ENCODE assay signal across 8 mouse cellular contexts in the genomic region with DNA sequence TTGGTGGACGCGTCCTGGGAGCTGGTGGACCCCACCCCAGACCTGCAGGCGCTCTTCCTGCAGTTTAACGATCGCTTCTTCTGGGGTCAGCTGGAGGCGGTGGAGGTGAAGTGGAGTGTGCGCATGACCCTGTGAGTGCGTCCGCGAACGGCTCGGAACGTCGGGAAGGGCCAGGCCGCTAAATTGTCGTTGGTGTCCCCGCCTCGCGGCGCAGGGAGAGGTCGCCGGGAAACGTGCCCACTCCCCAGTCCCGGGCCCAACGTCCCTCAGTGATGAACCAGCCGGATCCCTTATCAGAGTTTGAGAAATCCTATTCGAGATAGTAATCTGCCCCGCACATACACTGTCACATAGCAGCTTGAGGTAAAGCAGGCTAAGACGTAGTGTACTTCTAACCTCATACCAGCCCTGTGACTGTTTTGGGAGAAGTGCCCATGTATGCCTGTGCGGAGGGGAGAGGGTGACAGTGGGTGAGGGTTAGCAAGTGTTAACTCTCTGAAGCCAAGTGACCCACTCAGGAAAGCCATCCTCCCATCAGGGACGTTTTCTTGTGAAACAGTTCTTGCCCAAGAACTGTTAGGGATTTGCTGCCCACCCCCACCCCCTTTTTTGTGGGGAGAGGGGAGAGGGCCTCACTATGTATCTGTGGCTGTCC. TPM values are rescaled to one million over a fixed set of nuclear protein-coding genes. Genes with fewer than 3 reads are reported as not detected.
DNase-seq lines count a peak whose midpoint lies in the region; ATAC-seq and TF ChIP-seq lines count a peak whose summit lies in the region.

No protein-coding gene starts in this region.

- ATAC-seq in lung, embryonic 14.5 days (ENCODE audit: insufficient read depth), result no peak
- no peak for ATAC-seq in hindbrain, embryonic 14.5 days (ENCODE audit: low FRiP score)
- 0 out of 2 replicates have a peak, but pooled peaks have one; percentile 5 for ATAC-seq in midbrain, embryonic 15.5 days (replicated peaks)

- no peak for TF ChIP-seq CTCF in lung, embryonic 14.5 days (IDR thresholded peaks at IDR 0.05; ENCODE audit: low read depth)
- TF ChIP-seq CTCF in cortical plate, adult 2 months (IDR thresholded peaks at IDR 0.05; ENCODE audit: extremely low read depth, insufficient read depth, low read length), result no peak

- H3K4me1 ChIP-seq in lung, embryonic 14.5 days (ENCODE audit: insufficient read depth), result peaks cover 7% of the 10 kb centered on the region
- peaks cover 12% of the 10 kb centered on the region for H3K4me1 ChIP-seq in cortical plate, adult 2 months (ENCODE audit: control insufficient read depth, insufficient read depth, low read length)
- H3K4me1 ChIP-seq in hindbrain, embryonic 14.5 days (replicated peaks; ENCODE audit: control insufficient read depth, insufficient read depth, low read length), result peaks cover 19% of the 10 kb centered on the region
- H3K4me1 ChIP-seq in midbrain, embryonic 15.5 days, result peaks cover 44% of the 10 kb centered on the region

- no peaks in the 10 kb centered on the region for H3K27me3 ChIP-seq in lung, embryonic 14.5 days (ENCODE audit: insufficient read depth, low read length)
- H3K27me3 ChIP-seq in hindbrain, embryonic 14.5 days (ENCODE audit: control insufficient read depth, insufficient read depth, low read length), result no peaks in the 10 kb centered on the region
- H3K27me3 ChIP-seq in midbrain, embryonic 15.5 days (replicated peaks), result no peaks in the 10 kb centered on the region

- DNase-seq in lung, embryonic 14.5 days, result no peak
- DNase-seq in lung, postnatal 10 days, result no peak
- DNase-seq in hindbrain, embryonic 14.5 days (ENCODE audit: low spot score), result no peak
- DNase-seq in thymus, postnatal 36 days, result no peak
- DNase-seq in right cerebral cortex, postnatal 36 days (ENCODE audit: low spot score in 2 of 2), result no peak
- no peak for DNase-seq in ovary, postnatal 36 days (ENCODE audit: low spot score)

- no peak for TF ChIP-seq POLR2A in cortical plate, adult 2 months (IDR thresholded peaks at IDR 0.05; ENCODE audit: extremely low read depth, insufficient read depth, low read length)

- no peaks in the 10 kb centered on the region for H3K9me3 ChIP-seq in lung, embryonic 14.5 days (ENCODE audit: low read depth, low read length)
- no peaks in the 10 kb centered on the region for H3K9me3 ChIP-seq in hindbrain, embryonic 14.5 days (ENCODE audit: control insufficient read depth, low read length)
- no peaks in the 10 kb centered on the region for H3K9me3 ChIP-seq in midbrain, embryonic 15.5 days

- peak overlapping the region; percentile 92 for H3K4me3 ChIP-seq in lung, embryonic 14.5 days (ENCODE audit: low read depth, low read length)
- peak overlapping the region; percentile 92 for H3K4me3 ChIP-seq in cortical plate, adult 2 months (ENCODE audit: insufficient read depth, low read length)
- H3K4me3 ChIP-seq in hindbrain, embryonic 14.5 days (replicated peaks; ENCODE audit: low read length), result peak overlapping the region; percentile 97
- peak overlapping the region; percentile 95 for H3K4me3 ChIP-seq in midbrain, embryonic 15.5 days

- WGBS in lung, embryonic 14.5 days, result 4% methylated on average over 31 of the region's 31 CpGs
- 8% methylated on average over 31 of the region's 31 CpGs for WGBS in hindbrain, embryonic 14.5 days
- WGBS in midbrain, embryonic 15.5 days, result 8% methylated on average over 31 of the region's 31 CpGs

- peak overlapping the region; percentile 79 for H3K9ac ChIP-seq in lung, embryonic 14.5 days
- peak overlapping the region; percentile 86 for H3K9ac ChIP-seq in hindbrain, embryonic 14.5 days
- H3K9ac ChIP-seq in midbrain, embryonic 15.5 days, result peak overlapping the region; percentile 83

- peak overlapping the region; percentile 98 for H3K4me2 ChIP-seq in lung, embryonic 14.5 days
- H3K4me2 ChIP-seq in hindbrain, embryonic 14.5 days (replicated peaks), result peak overlapping the region; percentile 93
- H3K4me2 ChIP-seq in midbrain, embryonic 15.5 days, result peak overlapping the region; percentile 94

- peaks cover 58% of the 10 kb centered on the region for H3K36me3 ChIP-seq in lung, embryonic 14.5 days (ENCODE audit: insufficient read depth)
- peaks cover 62% of the 10 kb centered on the region for H3K36me3 ChIP-seq in hindbrain, embryonic 14.5 days (replicated peaks; ENCODE audit: control insufficient read depth, insufficient read depth)
- H3K36me3 ChIP-seq in midbrain, embryonic 15.5 days (replicated peaks), result peaks cover 39% of the 10 kb centered on the region

- H3K27ac ChIP-seq in lung, embryonic 14.5 days (ENCODE audit: low read depth), result no peak overlapping the region
- H3K27ac ChIP-seq in cortical plate, adult 2 months (ENCODE audit: insufficient read depth, low read length), result no peak overlapping the region
- peak overlapping the region; percentile 80 for H3K27ac ChIP-seq in hindbrain, embryonic 14.5 days
- peak overlapping the region; percentile 86 for H3K27ac ChIP-seq in midbrain, embryonic 15.5 days

RNA-seq across cellular contexts. Expression of a gene that starts 0.7 kb away (rescaled TPM):
- 9.5 and 10.1 TPM in 2 replicates for polyA plus RNA-seq in lung, embryonic 14.5 days (2014; fragmentation: Nextera tagmentation; extraction: Ambion mirVana)
- 16.3 and 17.3 TPM in 2 replicates for polyA plus RNA-seq in cortical plate, adult 2 months (2012; rRNA removed)
- polyA plus RNA-seq in hindbrain, embryonic 14.5 days (2014; fragmentation: Nextera tagmentation; extraction: Ambion mirVana), result 8.2 and 9.3 TPM in 2 replicates
- 10.4 and 10.7 TPM in 2 replicates for polyA plus RNA-seq in midbrain, embryonic 15.5 days (2015; fragmentation: Nextera tagmentation; extraction: Ambion mirVana)

RNA-seq across cellular contexts. Expression of a gene that starts 0.9 kb away (rescaled TPM):
- 8.9 and 9.8 TPM in 2 replicates for polyA plus RNA-seq in lung, embryonic 14.5 days (2014; fragmentation: Nextera tagmentation; extraction: Ambion mirVana)
- 14.6 and 16.3 TPM in 2 replicates for polyA plus RNA-seq in cortical plate, adult 2 months (2012; rRNA removed)
- 14.7 and 14.8 TPM in 2 replicates for polyA plus RNA-seq in hindbrain, embryonic 14.5 days (2014; fragmentation: Nextera tagmentation; extraction: Ambion mirVana)
- polyA plus RNA-seq in midbrain, embryonic 15.5 days (2015; fragmentation: Nextera tagmentation; extraction: Ambion mirVana), result 15.5 and 16.3 TPM in 2 replicates

RNA-seq across cellular contexts. Expression of a gene that starts 35.5 kb away (rescaled TPM):
- polyA plus RNA-seq in lung, embryonic 14.5 days (2014; fragmentation: Nextera tagmentation; extraction: Ambion mirVana), result 43.5 and 44.5 TPM in 2 replicates
- 16.7 and 17.1 TPM in 2 replicates for polyA plus RNA-seq in cortical plate, adult 2 months (2012; rRNA removed)
- polyA plus RNA-seq in hindbrain, embryonic 14.5 days (2014; fragmentation: Nextera tagmentation; extraction: Ambion mirVana), result 18.4 and 21.0 TPM in 2 replicates
- 27.4 and 28.3 TPM in 2 replicates for polyA plus RNA-seq in midbrain, embryonic 15.5 days (2015; fragmentation: Nextera tagmentation; extraction: Ambion mirVana)

RNA-seq across cellular contexts. Expression of a gene that starts 35.5 kb away (rescaled TPM):
- 115 and 118 TPM in 2 replicates for polyA plus RNA-seq in lung, embryonic 14.5 days (2014; fragmentation: Nextera tagmentation; extraction: Ambion mirVana)
- polyA plus RNA-seq in cortical plate, adult 2 months (2012; rRNA removed), result 87.9 and 95.0 TPM in 2 replicates
- 72.3 and 80.2 TPM in 2 replicates for polyA plus RNA-seq in hindbrain, embryonic 14.5 days (2014; fragmentation: Nextera tagmentation; extraction: Ambion mirVana)
- polyA plus RNA-seq in midbrain, embryonic 15.5 days (2015; fragmentation: Nextera tagmentation; extraction: Ambion mirVana), result 77.5 and 83.9 TPM in 2 replicates

RNA-seq across cellular contexts. Expression of a gene that starts 50.7 kb away (rescaled TPM):
- 14.4 and 16.2 TPM in 2 replicates for polyA plus RNA-seq in lung, embryonic 14.5 days (2014; fragmentation: Nextera tagmentation; extraction: Ambion mirVana)
- polyA plus RNA-seq in cortical plate, adult 2 months (2012; rRNA removed), result 59.4 and 62.0 TPM in 2 replicates
- 21.1 and 22.9 TPM in 2 replicates for polyA plus RNA-seq in hindbrain, embryonic 14.5 days (2014; fragmentation: Nextera tagmentation; extraction: Ambion mirVana)
- polyA plus RNA-seq in midbrain, embryonic 15.5 days (2015; fragmentation: Nextera tagmentation; extraction: Ambion mirVana), result 17.8 and 18.1 TPM in 2 replicates

Comparison
In these comparisons a context has a peak if more than half of its experiments do, and no peak if none do; other contexts are left out.
1. H3K27ac ChIP-seq: peak in hindbrain, embryonic 14.5 days (single experiment) and midbrain, embryonic 15.5 days (single experiment); none in lung, embryonic 14.5 days (single experiment) and cortical plate, adult 2 months (single experiment).
2. Peak in every context shown above with its lines, with median percentiles within 50 percentile points of each other: H3K4me2 ChIP-seq, H3K4me3 ChIP-seq and H3K9ac ChIP-seq.